Mouse (Mus musculus) bone marrow macrophage, adult 2 months (primary cell): ENCODE results near the gene Sgk1.

ENCODE experiments used
- CTCF ChIP-seq: IDR thresholded peaks from 2 replicates; pipeline ENCODE4 v1.5.1; 2012; ENCODE audit warnings: low read depth, mild to moderate bottlenecking, low read length, moderate library complexity
- POLR2A ChIP-seq: IDR thresholded peaks from 2 replicates; pipeline ENCODE4 v1.6.1; 2012; ENCODE audit warnings: mild to moderate bottlenecking, low read depth, low read length, borderline replicate concordance

GRCm38 (mm10) chr10:21882184-21883081 is at the start of gene Sgk1:
- no peak for TF ChIP-seq CTCF
- TF ChIP-seq POLR2A, result no peak
